Mouse (Mus musculus): Measurements from ENCODE around the gene Slc12a8.

GRCm38 (mm10) chr16:33624586-33624985, 107.5 kb downstream of the Slc12a8 start:
- TF ChIP-seq CTCF (IDR thresholded peaks at IDR 0.05; ENCODE audit: low read depth) (no peak), EP300 (optimal IDR thresholded peaks at IDR 0.05) (no peak)
